Mouse (Mus musculus) embryonic facial prominence, embryonic 12.5 days (tissue): ENCODE results near the gene ccdc198. TPM values are rescaled to one million over a fixed set of nuclear protein-coding genes. Genes with fewer than 3 reads are reported as not detected.

Source experiments
- ATAC-seq: fragments of 200-750 bp; cut with Nextera tagmentation; 2 replicates; pipeline ENCODE4 v1.8.0; 2017; ENCODE audit not compliant: insufficient number of reproducible peaks, insufficient read depth, low FRiP score, low TSS enrichment
- H3K27ac ChIP-seq: fragments of 300-500 bp; sonication (generic); 2 replicates; pipeline ENCODE4 v1.5.1; 2016; ENCODE audit warnings: mild to moderate bottlenecking
- H3K27me3 ChIP-seq: fragments of 300-500 bp; sonication (generic); 2 replicates; pipeline ENCODE4 v1.6.1; 2016; ENCODE audit warnings: mild to moderate bottlenecking, moderate library complexity
- H3K36me3 ChIP-seq: fragments of 300-500 bp; sonication (generic); 2 replicates; pipeline ENCODE4 v1.6.1; 2016; ENCODE audit warnings: mild to moderate bottlenecking
- H3K4me1 ChIP-seq: fragments of 300-500 bp; sonication (generic); 2 replicates; pipeline ENCODE4 v1.6.1; 2016
- H3K4me2 ChIP-seq: fragments of 300-500 bp; sonication (generic); replicated peaks from 2 replicates; pipeline ENCODE4 v1.6.1; 2016; ENCODE audit warnings: mild to moderate bottlenecking, moderate library complexity
- H3K4me3 ChIP-seq: fragments of 300-500 bp; sonication (generic); 2 replicates; pipeline ENCODE4 v1.5.1; 2016; ENCODE audit warnings: mild to moderate bottlenecking
- H3K9ac ChIP-seq: fragments of 300-500 bp; sonication (generic); 2 replicates; pipeline ENCODE4 v1.6.1; 2016; ENCODE audit warnings: mild to moderate bottlenecking, moderate library complexity
- H3K9me3 ChIP-seq: fragments of 300-500 bp; sonication (generic); 2 replicates; pipeline ENCODE4 v1.6.1; 2016; ENCODE audit warnings: mild to moderate bottlenecking, moderate library complexity
- WGBS: fragments of 180-500 bp; shearing (Covaris S2); methylation state at CpG from one replicate; pipeline ENCODE4 v1.1.7; 2016; 5-methylcytosine and 5-hydroxymethylcytosine counted together
- polyA plus RNA-seq: library from polyadenylated mRNA; unstranded; fragments of >200 nt; fragmentation: Nextera tagmentation; extraction: Ambion mirVana; gene quantifications from 2 replicates; pipeline ENCODE4 v1.2.1, GENCODE M21; 2016

ccdc198 gene
- polyA plus RNA-seq, 1 experiment from 2014 or later: 0.19 TPM

- 45% methylated on average over 16 of the region's 16 CpGs for WGBS
- no peaks in the 10 kb centered on the region for H3K27me3 ChIP-seq
- no peak overlapping the region for H3K27ac ChIP-seq
- H3K4me2 ChIP-seq: peak overlapping the region; percentile 81
- H3K4me3 ChIP-seq: peak overlapping the region; percentile 92
- H3K4me1 ChIP-seq: peaks cover 17% of the 10 kb centered on the region
- H3K36me3 ChIP-seq: no peaks in the 10 kb centered on the region
- no peaks in the 10 kb centered on the region for H3K9me3 ChIP-seq
- no peak for ATAC-seq
- H3K9ac ChIP-seq: peak overlapping the region; percentile 94
These were observed 71.8 kb downstream of the ccdc198 start for GRCm38 (mm10) chr14:49173290-49174135.

GRCm38 (mm10) chr14:49172582-49172988, 72.7 kb downstream of the ccdc198 start:
- under 1% methylated on average over 46 of the region's 46 CpGs for WGBS

GRCm38 (mm10) chr14:49171867-49172581, 73.2 kb downstream of the ccdc198 start, which contains the start of gene Naa30:
Gene Naa30, plus strand, starts transcription at chr14:49172226.
- H3K9me3 ChIP-seq: no peaks in the 10 kb centered on the region
- peak within 1 kb of the TSS; percentile 81 for H3K4me2 ChIP-seq
- no peaks in the 10 kb centered on the region for H3K27me3 ChIP-seq
- H3K36me3 ChIP-seq: no peaks in the 10 kb centered on the region
- H3K9ac ChIP-seq: peak within 1 kb of the TSS; percentile 94
- peak within 1 kb of the TSS; percentile 81 for H3K27ac ChIP-seq
- under 1% methylated on average over 64 of the region's 86 CpGs for WGBS
- H3K4me1 ChIP-seq: peaks cover 17% of the 10 kb centered on the region
- peak within 1 kb of the TSS; percentile 92 for H3K4me3 ChIP-seq
- peak; percentile 91 for ATAC-seq

More at GRCm38 (mm10) chr14:49172582-49172988, 72.7 kb downstream of the ccdc198 start:
- Histone ChIP-seq H3K27me3 (no peaks in the 10 kb centered on the region), H3K4me3 (peak overlapping the region; percentile 92), H3K4me1 (peaks cover 17% of the 10 kb centered on the region), H3K36me3 (no peaks in the 10 kb centered on the region), H3K9me3 (no peaks in the 10 kb centered on the region), H3K9ac (peak overlapping the region; percentile 94), H3K4me2 (peak overlapping the region; percentile 81), H3K27ac (peak overlapping the region; percentile 81)
- ATAC-seq: peak; percentile 12; the same call in 1 of the 2 replicates

- 28% methylated on average over 8 of the region's 8 CpGs for WGBS
- no peaks in the 10 kb centered on the region for H3K36me3 ChIP-seq
- peak overlapping the region; percentile 94 for H3K9ac ChIP-seq
- ATAC-seq: no peak
- H3K27me3 ChIP-seq: no peaks in the 10 kb centered on the region
- no peak overlapping the region for H3K27ac ChIP-seq
- H3K9me3 ChIP-seq: no peaks in the 10 kb centered on the region
- H3K4me3 ChIP-seq: peak overlapping the region; percentile 92
- H3K4me2 ChIP-seq: peak overlapping the region; percentile 81
- H3K4me1 ChIP-seq: peaks cover 17% of the 10 kb centered on the region
These were observed 74.0 kb downstream of the ccdc198 start for GRCm38 (mm10) chr14:49171286-49171685.

Other genes with a start within 250 kb of the ccdc198 start
- gene Ap5m1, start 179.4 kb downstream of the ccdc198 start, polyA plus RNA-seq: 22.9 and 28.6 TPM in 2 replicates
- 60.4 and 62.1 TPM in 2 replicates for gene Exoc5, start 178.8 kb downstream of the ccdc198 start, polyA plus RNA-seq
- 18.1 and 20.7 TPM in 2 replicates for gene Naa30, start 73.2 kb downstream of the ccdc198 start, polyA plus RNA-seq